Mouse (Mus musculus): ENCODE results near the gene Mafb. TPM values are rescaled to one million over a fixed set of nuclear protein-coding genes. Genes with fewer than 3 reads are reported as not detected.

Gene Mafb
- polyA plus RNA-seq, 2 experiments = 20.8 to 24.5 TPM

DNA sequence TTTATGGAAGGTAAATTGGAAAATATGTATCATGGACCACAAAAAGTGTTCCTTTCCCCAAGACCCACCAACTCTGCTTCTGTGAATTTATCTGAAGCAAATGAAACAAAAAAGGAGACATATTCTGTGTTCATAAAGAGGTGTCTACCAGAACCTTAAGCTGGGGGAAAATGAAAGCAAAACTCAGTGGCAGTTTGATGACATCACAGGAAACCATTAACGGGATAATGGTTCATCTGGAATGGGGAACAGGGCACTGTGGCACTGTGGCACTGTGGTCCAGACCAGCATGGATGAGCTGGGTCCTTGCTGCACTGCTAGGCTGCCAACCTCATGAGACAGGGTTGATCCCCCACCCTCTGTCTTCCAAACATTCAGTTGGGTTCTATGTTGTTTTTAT, 31.8 kb downstream of the Mafb start:
- Histone ChIP-seq H3K9ac (ENCODE audit: low read depth, low read length, severe bottlenecking) (no peak overlapping the region), H3K27me3 (ENCODE audit: control insufficient read depth, insufficient read depth, low read length) (no peaks in the 10 kb centered on the region; the same call in 1 of the 2 replicates), H3K4me3 (replicated peaks; ENCODE audit: low read length) (no peak overlapping the region), H3K4me2 (replicated peaks; ENCODE audit: low read depth, low read length, severe bottlenecking) (no peak overlapping the region), H3K36me3 (ENCODE audit: control insufficient read depth, insufficient read depth, low read length) (no peaks in the 10 kb centered on the region), H3K4me1 (ENCODE audit: control insufficient read depth, insufficient read depth, low read length) (no peaks in the 10 kb centered on the region), H3K9me3 (ENCODE audit: control insufficient read depth, low read length) (no peaks in the 10 kb centered on the region), H3K27ac (replicated peaks; ENCODE audit: low read depth, low read length) (no peak overlapping the region)
- ATAC-seq (ENCODE audit: low FRiP score, low read depth) = no peak
- no peak for TF ChIP-seq POLR2A (IDR thresholded peaks at IDR 0.05; ENCODE audit: borderline replicate concordance, extremely low read depth, insufficient read depth, insufficient read length)
- no peak for DNase-seq (ENCODE audit: low spot score)
- WGBS = 54% methylated on average over 1 of the region's 1 CpGs

DNA sequence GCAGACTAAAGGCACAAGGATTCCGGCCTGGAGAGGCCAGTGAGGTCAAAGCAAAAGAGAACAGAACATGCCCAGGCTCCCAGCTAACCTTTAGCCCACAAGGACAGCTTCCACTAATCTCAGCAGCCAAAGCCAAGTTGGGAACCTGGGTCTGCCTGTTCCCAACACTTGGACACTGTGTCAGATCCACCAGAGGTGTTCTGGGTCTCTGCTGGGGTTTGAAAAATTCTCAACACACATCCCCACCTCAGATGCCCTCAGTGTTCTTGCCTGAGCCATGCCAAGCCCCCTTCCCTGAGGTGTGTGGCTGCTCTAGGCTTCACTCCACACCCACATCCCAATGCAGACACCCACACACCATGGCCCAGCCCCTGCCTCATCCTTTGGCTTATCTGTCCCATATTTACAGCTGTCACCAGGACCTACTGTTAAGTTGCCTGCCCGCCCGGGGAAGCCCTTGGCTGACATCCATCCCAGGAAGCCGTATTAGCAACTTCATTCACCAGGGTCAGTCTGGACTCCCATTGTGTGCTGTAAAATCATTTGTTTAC, 32.7 kb downstream of the Mafb start, which contains the start of gene Gm826:
TSS of gene Gm826 (minus strand) at position 52 of the 551 bp plus-strand sequence.
- 51% methylated on average over 4 of the region's 4 CpGs for WGBS
- Histone ChIP-seq H3K36me3 (ENCODE audit: control insufficient read depth, insufficient read depth, low read length) (no peaks in the 10 kb centered on the region), H3K27ac (replicated peaks; ENCODE audit: low read depth, low read length) (no peak within 1 kb of the TSS), H3K9me3 (ENCODE audit: control insufficient read depth, low read length) (no peaks in the 10 kb centered on the region), H3K9ac (ENCODE audit: low read depth, low read length, severe bottlenecking) (no peak within 1 kb of the TSS), H3K4me2 (replicated peaks; ENCODE audit: low read depth, low read length, severe bottlenecking) (no peak within 1 kb of the TSS), H3K4me3 (replicated peaks; ENCODE audit: low read length) (no peak within 1 kb of the TSS), H3K27me3 (ENCODE audit: control insufficient read depth, insufficient read depth, low read length) (no peaks in the 10 kb centered on the region; the same call in 1 of the 2 replicates), H3K4me1 (ENCODE audit: control insufficient read depth, insufficient read depth, low read length) (no peaks in the 10 kb centered on the region)
- DNase-seq (ENCODE audit: low spot score) (no peak), ATAC-seq (ENCODE audit: low FRiP score, low read depth) (no peak)
- no peak for TF ChIP-seq POLR2A (IDR thresholded peaks at IDR 0.05; ENCODE audit: borderline replicate concordance, extremely low read depth, insufficient read depth, insufficient read length)

DNA sequence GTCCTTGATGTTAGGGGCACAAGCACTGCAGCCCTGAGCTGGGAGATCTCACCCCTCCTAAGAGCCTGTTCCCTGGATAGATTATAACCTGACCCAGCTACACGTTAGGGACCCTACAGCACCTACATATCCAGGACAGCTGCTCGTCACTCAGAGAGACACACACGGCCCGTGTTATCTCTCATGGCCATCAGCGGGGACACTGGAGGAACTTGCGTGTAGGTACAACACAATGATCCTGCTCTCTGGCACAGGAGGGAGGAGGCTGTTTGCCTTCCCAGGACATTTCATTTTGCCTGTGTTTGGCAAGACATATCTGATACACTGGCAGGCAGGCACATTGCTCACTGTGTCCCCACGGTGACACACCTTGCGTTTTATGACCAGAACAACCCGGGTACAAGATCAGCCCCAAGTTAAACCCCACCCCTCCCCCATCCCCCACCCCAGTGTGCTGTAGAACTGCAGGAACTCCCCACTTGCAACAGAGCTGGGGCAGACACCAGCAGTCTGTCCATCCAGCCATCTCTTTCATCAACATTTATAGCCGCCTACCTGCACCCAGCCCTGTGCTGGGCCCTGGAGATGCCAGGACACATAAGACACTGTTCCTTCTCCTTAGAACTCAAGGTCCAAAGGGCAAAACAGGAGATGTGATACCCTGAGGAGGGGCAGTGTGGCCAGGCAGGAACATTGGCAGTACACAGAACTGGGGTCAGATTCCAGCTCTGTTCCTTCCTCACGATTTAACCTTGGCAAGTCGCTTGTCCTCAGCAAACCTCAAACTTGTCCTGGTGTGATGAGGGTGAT, 34.1 kb downstream of the Mafb start:
- Histone ChIP-seq H3K9ac (ENCODE audit: low read depth, low read length, severe bottlenecking) (no peak overlapping the region), H3K4me3 (replicated peaks; ENCODE audit: low read length) (no peak overlapping the region), H3K27me3 (ENCODE audit: control insufficient read depth, insufficient read depth, low read length) (no peaks in the 10 kb centered on the region; the same call in 1 of the 2 replicates), H3K4me1 (ENCODE audit: control insufficient read depth, insufficient read depth, low read length) (no peaks in the 10 kb centered on the region), H3K36me3 (ENCODE audit: control insufficient read depth, insufficient read depth, low read length) (no peaks in the 10 kb centered on the region), H3K27ac (replicated peaks; ENCODE audit: low read depth, low read length) (no peak overlapping the region), H3K4me2 (replicated peaks; ENCODE audit: low read depth, low read length, severe bottlenecking) (no peak overlapping the region), H3K9me3 (ENCODE audit: control insufficient read depth, low read length) (no peaks in the 10 kb centered on the region)
- WGBS = 73% methylated on average over 12 of the region's 12 CpGs
- no peak for TF ChIP-seq POLR2A (IDR thresholded peaks at IDR 0.05; ENCODE audit: borderline replicate concordance, extremely low read depth, insufficient read depth, insufficient read length)
- ATAC-seq (ENCODE audit: low FRiP score, low read depth) (no peak), DNase-seq (ENCODE audit: low spot score) (no peak)

DNA sequence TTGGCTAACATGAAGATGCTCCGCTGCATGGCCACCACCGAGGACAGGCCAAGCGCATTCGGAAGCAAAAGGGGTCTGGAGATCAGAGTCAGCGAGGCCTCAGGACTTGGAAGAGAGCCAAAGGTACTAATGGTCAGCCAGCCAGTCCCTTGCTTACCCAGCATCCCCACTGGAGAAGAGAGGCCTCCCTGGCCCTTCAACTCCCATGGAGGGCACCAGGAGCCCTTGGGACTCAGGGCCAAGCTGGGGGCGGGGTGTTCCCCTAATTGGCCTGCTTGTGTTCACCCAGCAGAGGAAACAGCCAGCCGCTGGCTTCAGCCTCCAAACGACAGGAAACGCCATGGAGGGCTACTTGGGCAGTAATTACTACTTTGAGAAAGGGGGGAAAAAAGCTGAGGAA, 38.0 kb downstream of the Mafb start:
- H3K36me3 ChIP-seq (ENCODE audit: control insufficient read depth, insufficient read depth, low read length) = no peaks in the 10 kb centered on the region
- DNase-seq (ENCODE audit: low spot score) (no peak), ATAC-seq (ENCODE audit: low FRiP score, low read depth) (no peak)
- no peaks in the 10 kb centered on the region for H3K4me1 ChIP-seq (ENCODE audit: control insufficient read depth, insufficient read depth, low read length)
- no peak overlapping the region for H3K4me3 ChIP-seq (replicated peaks; ENCODE audit: low read length)
- no peaks in the 10 kb centered on the region; the same call in 1 of the 2 replicates for H3K27me3 ChIP-seq (ENCODE audit: control insufficient read depth, insufficient read depth, low read length)
- H3K27ac ChIP-seq (replicated peaks; ENCODE audit: low read depth, low read length) = no peak overlapping the region
- H3K9ac ChIP-seq (ENCODE audit: low read depth, low read length, severe bottlenecking) = no peak overlapping the region
- no peaks in the 10 kb centered on the region for H3K9me3 ChIP-seq (ENCODE audit: control insufficient read depth, low read length)
- WGBS = 38% methylated on average over 9 of the region's 9 CpGs
- no peak for TF ChIP-seq POLR2A (IDR thresholded peaks at IDR 0.05; ENCODE audit: borderline replicate concordance, extremely low read depth, insufficient read depth, insufficient read length)
- no peak overlapping the region for H3K4me2 ChIP-seq (replicated peaks; ENCODE audit: low read depth, low read length, severe bottlenecking)

DNA sequence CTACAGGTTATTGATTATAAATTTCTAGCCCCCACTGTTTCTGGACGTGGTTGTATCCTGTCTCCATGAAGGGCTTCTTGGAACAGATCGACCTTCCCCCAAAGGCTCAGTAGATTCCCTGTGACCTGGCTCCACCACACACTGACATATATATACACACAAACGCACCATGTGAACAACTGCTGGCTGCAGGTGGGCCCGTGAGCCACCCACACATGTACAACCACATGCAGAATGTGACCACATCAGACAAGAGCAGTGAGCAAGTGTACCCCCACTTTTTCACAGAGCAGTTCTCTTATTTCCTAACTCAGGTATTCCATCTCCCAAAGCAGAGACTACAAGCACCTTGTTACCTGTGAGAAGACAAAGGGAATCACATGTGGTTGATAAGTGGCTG, 39.1 kb downstream of the Mafb start:
- Histone ChIP-seq H3K27me3 (ENCODE audit: control insufficient read depth, insufficient read depth, low read length) (no peaks in the 10 kb centered on the region), H3K9me3 (ENCODE audit: control insufficient read depth, low read length) (no peaks in the 10 kb centered on the region), H3K4me3 (replicated peaks; ENCODE audit: low read length) (no peak overlapping the region), H3K4me1 (ENCODE audit: control insufficient read depth, insufficient read depth, low read length) (no peaks in the 10 kb centered on the region), H3K36me3 (ENCODE audit: control insufficient read depth, insufficient read depth, low read length) (no peaks in the 10 kb centered on the region), H3K9ac (ENCODE audit: low read depth, low read length, severe bottlenecking) (no peak overlapping the region), H3K4me2 (replicated peaks; ENCODE audit: low read depth, low read length, severe bottlenecking) (no peak overlapping the region), H3K27ac (replicated peaks; ENCODE audit: low read depth, low read length) (no peak overlapping the region)
- no peak for TF ChIP-seq POLR2A (IDR thresholded peaks at IDR 0.05; ENCODE audit: borderline replicate concordance, extremely low read depth, insufficient read depth, insufficient read length)
- DNase-seq (ENCODE audit: low spot score) = no peak
- WGBS = 83% methylated on average over 4 of the region's 4 CpGs
- ATAC-seq (ENCODE audit: low FRiP score, low read depth) = no peak

Measured in limb, embryonic 14.5 days (tissue).